Mouse (Mus musculus): ENCODE results near the gene Dab1. TPM values are rescaled to one million over a fixed set of nuclear protein-coding genes. Genes with fewer than 3 reads are reported as not detected.

The Dab1 gene
- total and polyA plus RNA-seq, 3 experiments, result not detected

- no peak overlapping the region for H3K9ac ChIP-seq (ENCODE audit: control insufficient read depth, low read depth, low read length, poor library complexity, severe bottlenecking)
- no peaks in the 10 kb centered on the region for H3K27me3 ChIP-seq (ENCODE audit: control insufficient read depth in 1 of 2, insufficient read depth in 2 of 2, low read length in 2 of 2)
- no peaks in the 10 kb centered on the region for H3K79me2 ChIP-seq (ENCODE audit: control insufficient read depth, insufficient read depth, low read length, poor library complexity)
- DNase-seq (ENCODE audit: low read depth, low spot score), result no peak
- no peak for TF ChIP-seq MXI1 (IDR thresholded peaks at IDR 0.05; ENCODE audit: low read depth, low read length)
- TF ChIP-seq ETS1 (IDR thresholded peaks at IDR 0.05; ENCODE audit: low read depth, low read length), result no peak
- no peak for TF ChIP-seq RCOR1 (IDR thresholded peaks at IDR 0.05; ENCODE audit: low read depth, low read length)
- TF ChIP-seq TCF12 (IDR thresholded peaks at IDR 0.05; ENCODE audit: low read depth, low read length), result no peak
- H3K27ac ChIP-seq (ENCODE audit: control insufficient read depth, low read depth, low read length), result no peak overlapping the region
- no peak overlapping the region for H3K4me3 ChIP-seq (ENCODE audit: control insufficient read depth in 1 of 2, insufficient read depth in 1 of 2, low read depth in 2 of 2, low read length in 2 of 2)
- no peaks in the 10 kb centered on the region for H3K36me3 ChIP-seq (ENCODE audit: control insufficient read depth in 1 of 2, insufficient read depth in 2 of 2, low read length in 2 of 2)
- no peaks in the 10 kb centered on the region for H3K9me3 ChIP-seq (replicated peaks; ENCODE audit: insufficient read depth, low read length)
- no peaks in the 10 kb centered on the region for H3K4me1 ChIP-seq (ENCODE audit: control insufficient read depth in 1 of 2, insufficient read depth in 2 of 2, low read length in 2 of 2)
These were observed 458.6 kb downstream of the Dab1 start for GRCm38 (mm10) chr4:104077771-104078170.

GRCm38 (mm10) chr4:104106299-104106698, 487.1 kb downstream of the Dab1 start:
- H3K9ac ChIP-seq (ENCODE audit: control insufficient read depth, low read depth, low read length, poor library complexity, severe bottlenecking), result no peak overlapping the region
- H3K27me3 ChIP-seq (ENCODE audit: control insufficient read depth in 1 of 2, insufficient read depth in 2 of 2, low read length in 2 of 2), result no peaks in the 10 kb centered on the region
- H3K36me3 ChIP-seq (ENCODE audit: control insufficient read depth in 1 of 2, insufficient read depth in 2 of 2, low read length in 2 of 2), result no peaks in the 10 kb centered on the region

GRCm38 (mm10) chr4:104111614-104112013, 492.5 kb downstream of the Dab1 start:
- Histone ChIP-seq H3K9ac (ENCODE audit: control insufficient read depth, low read depth, low read length, poor library complexity, severe bottlenecking) (no peak overlapping the region), H3K4me3 (ENCODE audit: control insufficient read depth in 1 of 2, insufficient read depth in 1 of 2, low read depth in 2 of 2, low read length in 2 of 2) (no peak overlapping the region), H3K27ac (ENCODE audit: control insufficient read depth, low read depth, low read length) (no peak overlapping the region), H3K4me1 (ENCODE audit: control insufficient read depth in 1 of 2, insufficient read depth in 2 of 2, low read length in 2 of 2) (no peaks in the 10 kb centered on the region), H3K36me3 (ENCODE audit: control insufficient read depth in 1 of 2, insufficient read depth in 2 of 2, low read length in 2 of 2) (no peaks in the 10 kb centered on the region), H3K79me2 (ENCODE audit: control insufficient read depth, insufficient read depth, low read length, poor library complexity) (no peaks in the 10 kb centered on the region), H3K9me3 (replicated peaks; ENCODE audit: insufficient read depth, low read length) (no peaks in the 10 kb centered on the region), H3K27me3 (ENCODE audit: control insufficient read depth in 1 of 2, insufficient read depth in 2 of 2, low read length in 2 of 2) (no peaks in the 10 kb centered on the region)
- TF ChIP-seq EP300 (IDR thresholded peaks at IDR 0.05; ENCODE audit: low read depth in 1 of 2, low read length in 2 of 2), result no peak
- no peak for TF ChIP-seq GABPA (IDR thresholded peaks at IDR 0.05; ENCODE audit: low read depth, low read length)
- no peak for TF ChIP-seq POLR2A (IDR thresholded peaks at IDR 0.05; ENCODE audit: control insufficient read depth in 1 of 2, insufficient read depth in 1 of 2, low read depth in 1 of 2, low read length in 2 of 2, poor library complexity in 1 of 2)
- TF ChIP-seq USF2 (IDR thresholded peaks at IDR 0.05; ENCODE audit: borderline replicate concordance in 1 of 2, insufficient read depth in 1 of 2, low read depth in 1 of 2, low read length in 2 of 2), result no peak
- no peak for TF ChIP-seq USF1 (IDR thresholded peaks at IDR 0.05; ENCODE audit: low read depth, low read length)
- TF ChIP-seq POLR2AphosphoS2 (IDR thresholded peaks at IDR 0.05; ENCODE audit: low read length), result no peak
- DNase-seq (ENCODE audit: low read depth, low spot score), result no peak

More at GRCm38 (mm10) chr4:104106299-104106698, 487.1 kb downstream of the Dab1 start:
- H3K4me1 ChIP-seq (ENCODE audit: control insufficient read depth in 1 of 2, insufficient read depth in 2 of 2, low read length in 2 of 2), result no peaks in the 10 kb centered on the region
- no peak overlapping the region for H3K27ac ChIP-seq (ENCODE audit: control insufficient read depth, low read depth, low read length)
- no peak for DNase-seq (ENCODE audit: low read depth, low spot score)
- no peaks in the 10 kb centered on the region for H3K79me2 ChIP-seq (ENCODE audit: control insufficient read depth, insufficient read depth, low read length, poor library complexity)
- no peak for TF ChIP-seq NELFE (IDR thresholded peaks at IDR 0.05; ENCODE audit: low read depth, low read length)
- no peak overlapping the region for H3K4me3 ChIP-seq (ENCODE audit: control insufficient read depth in 1 of 2, insufficient read depth in 1 of 2, low read depth in 2 of 2, low read length in 2 of 2)
- no peaks in the 10 kb centered on the region for H3K9me3 ChIP-seq (replicated peaks; ENCODE audit: insufficient read depth, low read length)

All from MEL (cell line).